Comparison of ENCODE assay signal across 14 mouse cellular contexts in genomic region chr2:118841186-118841585, GRCm38 (mm10).
"Had no signal": no experiment of that assay in that cellular context is flagged by ENCODE, and none has a peak within 500 bp of the region (broad histone marks: within the 10 kb centered on the region; RNA-seq: fewer than 3 reads in every experiment).

No protein-coding gene starts in this region.

- H3K9me3 ChIP-seq: limb, embryonic 12.5 days; lung, embryonic 15.5 days; midbrain, embryonic 12.5 days had no signal

- DNase-seq: kidney, adult 8-10 months; kidney, postnatal 36 days; layer of hippocampus, adult 9-11 months; layer of hippocampus, postnatal 36 days; lung, postnatal 14 days; right cerebral cortex, postnatal 14 days; thymus, postnatal 4 days had no signal

- H3K4me1 ChIP-seq: midbrain, embryonic 12.5 days had no signal

- H3K4me3 ChIP-seq: limb, embryonic 12.5 days; lung, embryonic 15.5 days; midbrain, embryonic 12.5 days had no signal

- H3K36me3 ChIP-seq: lung, embryonic 15.5 days; midbrain, embryonic 12.5 days had no signal

- H3K9ac ChIP-seq: limb, embryonic 12.5 days; lung, embryonic 15.5 days; midbrain, embryonic 12.5 days had no signal

- H3K27ac ChIP-seq: limb, embryonic 12.5 days; lung, embryonic 15.5 days; macrophage; midbrain, embryonic 12.5 days; stomach, postnatal 0 days had no signal

- H3K4me2 ChIP-seq: limb, embryonic 12.5 days; lung, embryonic 15.5 days; midbrain, embryonic 12.5 days had no signal

- ATAC-seq: intestine, postnatal 0 days; midbrain, embryonic 16.5 days had no signal

- H3K27me3 ChIP-seq: limb, embryonic 12.5 days; lung, embryonic 15.5 days; midbrain, embryonic 12.5 days had no signal
